Comparison of ENCODE assay signal across 8 mouse cellular contexts in genomic region chr3:95988969-95989368, GRCm38 (mm10). TPM values are rescaled to one million over a fixed set of nuclear protein-coding genes. Genes with fewer than 3 reads are reported as not detected.
DNase-seq lines count a peak whose midpoint lies in the region; ATAC-seq lines count a peak whose summit lies in the region.

No protein-coding gene starts in this region.

- DNase-seq in hindbrain, embryonic 10.5 days (ENCODE audit: low spot score) = no peak
- DNase-seq in hindbrain, embryonic 14.5 days (ENCODE audit: low spot score) = no peak
- peak; percentile 64 for DNase-seq in adrenal gland, postnatal 25 days
- DNase-seq in gastrocnemius, postnatal 14 days = peak; percentile 86
- peak; percentile 72 to 77 for DNase-seq in kidney, postnatal 36 days
- DNase-seq in c-Kit-positive CD71-positive TER-119-positive erythroid progenitor cells, embryonic 14.5 days (ENCODE audit: low spot score) = no peak
- DNase-seq in frontal cortex, postnatal 25 days (ENCODE audit: low spot score in 2 of 2) = no peak
- no peak for DNase-seq in thymus, postnatal 36 days

- H3K9ac ChIP-seq in hindbrain, embryonic 14.5 days = no peak overlapping the region

- 72% methylated on average over 10 of the region's 10 CpGs for WGBS in hindbrain, embryonic 10.5 days
- WGBS in hindbrain, embryonic 14.5 days = 57% methylated on average over 10 of the region's 10 CpGs

- H3K36me3 ChIP-seq in hindbrain, embryonic 10.5 days = peaks cover 69% of the 10 kb centered on the region
- peaks cover 58% of the 10 kb centered on the region for H3K36me3 ChIP-seq in hindbrain, embryonic 14.5 days (replicated peaks; ENCODE audit: control insufficient read depth, insufficient read depth)

- ATAC-seq in hindbrain, embryonic 14.5 days (ENCODE audit: low FRiP score) = no peak

- H3K27me3 ChIP-seq in hindbrain, embryonic 10.5 days (ENCODE audit: insufficient read depth, poor library complexity, severe bottlenecking) = 0 out of 2 replicates have a peak, but pooled peaks cover 4% of the 10 kb centered on the region
- no peaks in the 10 kb centered on the region for H3K27me3 ChIP-seq in hindbrain, embryonic 14.5 days (ENCODE audit: control insufficient read depth, insufficient read depth, low read length)

- 0 out of 2 replicates have a peak overlapping the region, but pooled peaks have one; percentile 9 for H3K4me3 ChIP-seq in hindbrain, embryonic 10.5 days
- H3K4me3 ChIP-seq in hindbrain, embryonic 14.5 days (replicated peaks; ENCODE audit: low read length) = no peak overlapping the region

- intact Hi-C loops in gastrocnemius, postnatal 14 days (cut with DNase I; ENCODE audit: low total_unique reads) = no loop called here

- no peaks in the 10 kb centered on the region for H3K9me3 ChIP-seq in hindbrain, embryonic 10.5 days
- H3K9me3 ChIP-seq in hindbrain, embryonic 14.5 days (ENCODE audit: control insufficient read depth, low read length) = no peaks in the 10 kb centered on the region

- H3K4me1 ChIP-seq in hindbrain, embryonic 10.5 days (replicated peaks) = peaks cover 66% of the 10 kb centered on the region
- H3K4me1 ChIP-seq in hindbrain, embryonic 14.5 days (replicated peaks; ENCODE audit: control insufficient read depth, insufficient read depth, low read length) = peaks cover 47% of the 10 kb centered on the region

- H3K4me2 ChIP-seq in hindbrain, embryonic 14.5 days (replicated peaks) = no peak overlapping the region

- peak overlapping the region; percentile 56 for H3K27ac ChIP-seq in hindbrain, embryonic 10.5 days
- H3K27ac ChIP-seq in hindbrain, embryonic 14.5 days = no peak overlapping the region

RNA-seq across cellular contexts. Expression of gene Plekho1, which starts 6.8 kb away (rescaled TPM):
- 75.0 and 83.5 TPM in 2 replicates for polyA plus RNA-seq in hindbrain, embryonic 10.5 days (2016; fragmentation: Nextera tagmentation; extraction: Ambion mirVana)
- 47.1 and 49.0 TPM in 2 replicates for polyA plus RNA-seq in hindbrain, embryonic 14.5 days (2014; fragmentation: Nextera tagmentation; extraction: Ambion mirVana)
- 18.6 and 25.1 TPM in 2 replicates for total RNA-seq in adrenal gland, postnatal 25 days (2021)
- 10 to 100 TPM; 30.0 to 50.8 TPM for total RNA-seq in gastrocnemius, postnatal 14 days (2021)

RNA-seq across cellular contexts. Expression of gene Anp32e, which starts 59.9 kb away (rescaled TPM):
- 266 and 352 TPM in 2 replicates for polyA plus RNA-seq in hindbrain, embryonic 10.5 days (2016; fragmentation: Nextera tagmentation; extraction: Ambion mirVana)
- 37.1 and 37.5 TPM in 2 replicates for polyA plus RNA-seq in hindbrain, embryonic 14.5 days (2014; fragmentation: Nextera tagmentation; extraction: Ambion mirVana)
- total RNA-seq in adrenal gland, postnatal 25 days (2021) = 77.8 and 94.0 TPM in 2 replicates
- 10 to 100 TPM; 74.2 to 78.4 TPM for total RNA-seq in gastrocnemius, postnatal 14 days (2021)

Comparison
In these comparisons a context has a peak if more than half of its experiments do, and no peak if none do; other contexts are left out.
1. DNase-seq: peak in adrenal gland, postnatal 25 days (single experiment), gastrocnemius, postnatal 14 days (single experiment) and kidney, postnatal 36 days (2 of 2); none in hindbrain, embryonic 10.5 days (single experiment), hindbrain, embryonic 14.5 days (single experiment), c-Kit-positive CD71-positive TER-119-positive erythroid progenitor cells, embryonic 14.5 days (single experiment), frontal cortex, postnatal 25 days (0 of 2) and thymus, postnatal 36 days (0 of 2).